Mouse (Mus musculus): Measurements from ENCODE around the gene Eef1akmt1. TPM values are rescaled to one million over a fixed set of nuclear protein-coding genes. Genes with fewer than 3 reads are reported as not detected.

Eef1akmt1 gene
- total and polyA plus RNA-seq, 2 experiments from 2014 or later, result 39.2 to 63.8 TPM

DNA sequence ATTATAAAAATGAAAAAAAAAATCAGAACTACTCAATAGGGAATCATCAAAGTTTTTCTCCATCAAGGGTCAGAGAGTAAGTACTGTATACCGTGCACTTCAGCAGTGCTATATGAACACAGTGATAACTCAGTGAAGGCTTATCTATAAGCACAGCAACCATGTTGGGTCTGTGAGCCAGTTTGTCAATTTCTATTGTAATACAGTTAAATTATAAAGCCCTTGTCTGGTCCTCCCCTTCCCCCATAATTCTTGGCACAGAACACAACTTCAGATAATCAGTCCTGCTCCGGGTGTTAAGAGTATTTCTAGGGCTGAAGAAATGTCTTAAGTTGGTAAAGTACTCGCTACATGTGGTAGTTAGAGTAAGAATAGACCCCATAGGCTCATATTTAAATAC is 20.4 kb upstream of the Eef1akmt1 start:
- Histone ChIP-seq H3K4me1 (ENCODE audit: insufficient read depth, low read length) (no peaks in the 10 kb centered on the region), H3K9ac (replicated peaks; ENCODE audit: low read length, poor library complexity, severe bottlenecking) (no peak overlapping the region), H3K36me3 (ENCODE audit: insufficient read depth, low read length) (peaks cover 34% of the 10 kb centered on the region; the same call in 1 of the 2 replicates), H3K9me3 (ENCODE audit: low read length) (no peaks in the 10 kb centered on the region), H3K4me3 (ENCODE audit: low read depth, low read length) (no peak overlapping the region), H3K27me3 (ENCODE audit: insufficient read depth, low read length) (no peaks in the 10 kb centered on the region), H3K4me2 (ENCODE audit: low read depth, low read length, poor library complexity, severe bottlenecking) (no peak overlapping the region), H3K27ac (ENCODE audit: low read depth, low read length) (no peak overlapping the region)
- 93% methylated on average over 3 of the region's 3 CpGs for WGBS
- no peak for ATAC-seq (ENCODE audit: low FRiP score)
- no peak for TF ChIP-seq CTCF (IDR thresholded peaks at IDR 0.05)
- DNase-seq (ENCODE audit: low spot score), result no peak

DNA sequence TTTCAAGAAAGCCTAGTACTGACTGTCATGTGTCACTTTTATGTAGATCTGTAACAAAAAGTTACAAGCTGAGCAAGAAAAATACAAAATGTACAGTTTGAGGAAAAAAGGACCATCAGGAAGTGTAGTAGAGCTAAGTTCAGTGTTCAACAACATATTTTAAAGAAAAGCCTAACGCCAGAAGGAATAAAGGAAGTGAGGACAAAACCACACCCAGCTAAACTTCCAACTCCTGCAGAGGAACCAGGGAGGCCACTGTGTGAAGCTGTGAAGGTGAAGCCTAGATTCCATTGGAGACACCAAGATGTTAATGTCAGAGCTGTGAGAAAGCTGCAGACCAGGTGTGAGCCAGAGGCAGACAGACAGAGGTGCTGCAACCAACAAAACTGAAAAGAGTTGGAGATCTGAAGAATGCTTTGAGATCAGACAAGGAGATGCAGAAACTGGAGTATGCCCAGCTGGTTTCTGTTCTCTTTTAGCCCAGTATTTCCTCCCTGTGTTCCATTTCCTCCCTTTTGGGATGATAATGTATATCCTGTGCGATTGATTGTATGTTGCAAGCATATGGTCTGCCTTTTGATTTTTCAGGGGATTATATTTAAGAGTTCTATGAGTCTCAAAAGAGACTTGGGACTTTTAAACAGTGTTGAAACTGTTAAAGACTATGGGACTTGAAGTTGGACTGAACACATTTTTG is 5.1 kb upstream of the Eef1akmt1 start:
- H3K27me3 ChIP-seq (ENCODE audit: insufficient read depth, low read length), result no peaks in the 10 kb centered on the region
- no peak overlapping the region for H3K27ac ChIP-seq (ENCODE audit: low read depth, low read length)
- ATAC-seq (ENCODE audit: low FRiP score), result no peak
- WGBS, result 98% methylated on average over 2 of the region's 2 CpGs
- no peak overlapping the region for H3K4me2 ChIP-seq (ENCODE audit: low read depth, low read length, poor library complexity, severe bottlenecking)
- no peaks in the 10 kb centered on the region; the same call in 1 of the 2 replicates for H3K36me3 ChIP-seq (ENCODE audit: insufficient read depth, low read length)
- no peak for TF ChIP-seq CTCF (IDR thresholded peaks at IDR 0.05)
- H3K9ac ChIP-seq (replicated peaks; ENCODE audit: low read length, poor library complexity, severe bottlenecking), result no peak overlapping the region
- H3K4me1 ChIP-seq (ENCODE audit: insufficient read depth, low read length), result no peaks in the 10 kb centered on the region
- no peaks in the 10 kb centered on the region for H3K9me3 ChIP-seq (ENCODE audit: low read length)
- H3K4me3 ChIP-seq (ENCODE audit: low read depth, low read length), result no peak overlapping the region
- DNase-seq (ENCODE audit: low spot score), result no peak

DNA sequence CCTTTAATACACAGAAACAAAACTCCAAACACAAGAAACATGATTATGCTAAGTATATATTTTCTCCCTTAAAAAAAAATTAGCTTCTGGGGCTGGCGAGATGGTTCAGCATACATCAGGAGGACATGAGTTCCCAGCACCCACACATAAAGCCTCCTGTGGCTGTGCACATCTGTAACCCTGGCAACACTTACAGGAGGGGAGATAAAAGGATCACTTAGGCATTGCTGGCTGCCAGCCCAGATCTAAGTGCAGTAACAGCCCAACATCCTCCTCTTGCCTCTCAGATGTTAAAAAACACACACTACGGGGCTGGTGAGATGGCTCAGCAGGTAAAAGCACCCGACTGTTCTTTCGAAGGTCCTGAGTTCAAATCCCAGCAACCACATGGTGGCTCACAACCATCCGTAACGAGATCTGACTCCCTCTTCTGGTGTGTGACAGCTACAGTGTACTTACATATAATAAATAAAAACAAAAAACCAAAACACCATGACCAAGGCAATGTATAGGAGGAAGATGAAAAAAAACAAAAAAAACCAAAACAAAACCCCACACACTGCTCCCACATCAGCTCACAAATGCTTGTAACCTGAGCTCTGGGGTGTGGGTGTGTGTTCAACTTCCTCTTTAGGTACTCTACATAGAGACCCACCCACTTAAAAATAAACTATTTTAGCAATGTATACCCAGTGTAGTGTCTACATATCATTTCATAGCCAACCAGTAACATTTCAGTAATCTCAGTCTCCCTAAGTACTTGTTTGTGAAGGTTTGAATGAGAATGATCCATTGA is 3.6 kb upstream of the Eef1akmt1 start:
- H3K9me3 ChIP-seq (ENCODE audit: low read length), result no peaks in the 10 kb centered on the region
- WGBS, result 89% methylated on average over 6 of the region's 6 CpGs

DNA sequence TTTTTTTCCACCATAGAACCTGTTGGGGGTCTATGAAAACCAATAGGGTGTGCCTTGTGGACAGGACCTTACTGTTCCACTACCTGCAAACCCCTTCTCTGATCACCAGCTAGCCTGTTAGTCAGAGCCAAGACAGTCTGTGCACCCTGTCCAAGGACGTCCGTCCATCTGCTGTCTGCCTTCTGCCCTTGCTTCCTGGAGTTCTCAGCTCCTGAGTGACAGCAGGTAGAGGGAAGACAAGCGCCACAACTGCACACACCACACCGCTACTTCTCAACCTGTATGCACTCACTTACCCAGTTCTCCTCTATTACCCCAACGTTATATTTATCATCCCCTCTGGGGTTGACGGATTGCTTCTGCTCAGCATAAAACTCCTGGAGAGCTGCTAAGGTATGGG is 5.8 kb downstream of the Eef1akmt1 start:
- Histone ChIP-seq H3K27me3 (ENCODE audit: insufficient read depth, low read length) (no peaks in the 10 kb centered on the region), H3K4me2 (ENCODE audit: low read depth, low read length, poor library complexity, severe bottlenecking) (no peak overlapping the region), H3K36me3 (ENCODE audit: insufficient read depth, low read length) (no peaks in the 10 kb centered on the region), H3K9ac (replicated peaks; ENCODE audit: low read length, poor library complexity, severe bottlenecking) (no peak overlapping the region), H3K9me3 (ENCODE audit: low read length) (no peaks in the 10 kb centered on the region), H3K4me3 (ENCODE audit: low read depth, low read length) (no peak overlapping the region), H3K4me1 (ENCODE audit: insufficient read depth, low read length) (no peaks in the 10 kb centered on the region), H3K27ac (ENCODE audit: low read depth, low read length) (no peak overlapping the region)
- 93% methylated on average over 6 of the region's 6 CpGs for WGBS
- no peak for DNase-seq (ENCODE audit: low spot score)
- TF ChIP-seq CTCF (IDR thresholded peaks at IDR 0.05), result no peak
- ATAC-seq (ENCODE audit: low FRiP score), result no peak

More for the DNA sequence above, 3.6 kb upstream of the Eef1akmt1 start:
- DNase-seq (ENCODE audit: low spot score) (no peak), ATAC-seq (ENCODE audit: low FRiP score) (no peak)
- H3K4me1 ChIP-seq (ENCODE audit: insufficient read depth, low read length), result no peaks in the 10 kb centered on the region
- no peak overlapping the region for H3K27ac ChIP-seq (ENCODE audit: low read depth, low read length)
- H3K9ac ChIP-seq (replicated peaks; ENCODE audit: low read length, poor library complexity, severe bottlenecking), result no peak overlapping the region
- no peaks in the 10 kb centered on the region for H3K27me3 ChIP-seq (ENCODE audit: insufficient read depth, low read length)
- H3K4me3 ChIP-seq (ENCODE audit: low read depth, low read length), result no peak overlapping the region
- TF ChIP-seq CTCF (IDR thresholded peaks at IDR 0.05), result no peak
- H3K4me2 ChIP-seq (ENCODE audit: low read depth, low read length, poor library complexity, severe bottlenecking), result no peak overlapping the region
- no peaks in the 10 kb centered on the region; the same call in 1 of the 2 replicates for H3K36me3 ChIP-seq (ENCODE audit: insufficient read depth, low read length)

DNA sequence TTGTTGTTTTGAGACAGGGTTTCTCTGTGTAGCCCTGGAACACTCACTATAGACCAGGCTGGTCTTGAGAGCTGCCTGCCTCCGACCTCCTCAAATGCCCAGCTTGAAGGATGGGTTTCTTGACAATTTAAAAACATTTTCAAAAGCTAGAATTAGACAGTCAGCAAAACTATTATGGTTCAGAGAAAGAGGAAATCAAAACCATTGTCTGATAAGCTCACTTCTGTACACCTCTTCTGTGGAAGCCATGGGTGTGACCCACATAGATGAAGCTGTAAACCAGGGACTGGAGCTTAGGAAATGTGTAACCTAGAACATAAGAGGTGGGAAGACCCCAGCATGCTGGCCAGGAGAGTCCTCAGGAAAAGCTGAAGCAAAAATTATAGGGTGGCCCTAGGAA is 14.5 kb downstream of the Eef1akmt1 start:
- H3K36me3 ChIP-seq (ENCODE audit: insufficient read depth, low read length), result no peaks in the 10 kb centered on the region
- ATAC-seq (ENCODE audit: low FRiP score) (no peak), DNase-seq (ENCODE audit: low spot score) (no peak)
- WGBS, result 97% methylated on average over 1 of the region's 1 CpGs
- H3K4me2 ChIP-seq (ENCODE audit: low read depth, low read length, poor library complexity, severe bottlenecking), result no peak overlapping the region
- no peaks in the 10 kb centered on the region for H3K9me3 ChIP-seq (ENCODE audit: low read length)
- no peak overlapping the region for H3K27ac ChIP-seq (ENCODE audit: low read depth, low read length)
- no peak overlapping the region for H3K4me3 ChIP-seq (ENCODE audit: low read depth, low read length)
- no peaks in the 10 kb centered on the region for H3K4me1 ChIP-seq (ENCODE audit: insufficient read depth, low read length)
- no peak for TF ChIP-seq CTCF (IDR thresholded peaks at IDR 0.05)
- no peak overlapping the region for H3K9ac ChIP-seq (replicated peaks; ENCODE audit: low read length, poor library complexity, severe bottlenecking)
- H3K27me3 ChIP-seq (ENCODE audit: insufficient read depth, low read length), result no peaks in the 10 kb centered on the region

DNA sequence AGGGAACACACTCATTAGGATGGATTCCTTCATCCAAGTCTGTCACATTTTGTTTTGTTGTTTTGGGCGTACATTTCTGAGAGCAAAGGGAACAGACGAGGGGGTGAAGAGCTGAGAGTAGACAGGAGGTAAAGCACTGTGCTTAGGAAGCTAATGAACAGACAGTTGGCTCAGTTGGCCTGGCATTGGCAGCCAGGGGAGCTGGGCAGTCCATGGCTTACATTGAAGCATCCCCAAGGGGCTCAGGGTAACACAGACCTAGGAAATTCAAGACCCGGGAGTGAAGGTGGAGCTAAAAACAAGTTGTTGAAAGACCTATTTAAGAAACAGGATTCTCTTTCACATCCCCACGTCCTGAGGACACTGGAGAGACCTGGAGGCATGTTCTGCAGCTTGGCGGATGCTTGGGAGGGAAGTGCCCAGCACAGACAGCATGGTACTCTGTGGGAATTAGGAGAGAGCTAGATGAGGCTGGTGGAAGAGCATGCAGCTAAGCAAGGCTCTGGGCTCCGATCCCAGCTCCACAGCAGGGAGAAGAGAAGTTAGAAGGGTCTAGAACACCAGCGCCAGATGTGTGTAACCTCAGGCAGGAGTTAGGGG is 15.8 kb downstream of the Eef1akmt1 start:
- Histone ChIP-seq H3K4me1 (ENCODE audit: insufficient read depth, low read length) (no peaks in the 10 kb centered on the region), H3K4me2 (ENCODE audit: low read depth, low read length, poor library complexity, severe bottlenecking) (no peak overlapping the region), H3K9ac (replicated peaks; ENCODE audit: low read length, poor library complexity, severe bottlenecking) (no peak overlapping the region), H3K27me3 (ENCODE audit: insufficient read depth, low read length) (no peaks in the 10 kb centered on the region), H3K36me3 (ENCODE audit: insufficient read depth, low read length) (no peaks in the 10 kb centered on the region), H3K9me3 (ENCODE audit: low read length) (no peaks in the 10 kb centered on the region), H3K4me3 (ENCODE audit: low read depth, low read length) (no peak overlapping the region), H3K27ac (ENCODE audit: low read depth, low read length) (no peak overlapping the region)
- WGBS, result 86% methylated on average over 7 of the region's 7 CpGs
- no peak for TF ChIP-seq CTCF (IDR thresholded peaks at IDR 0.05)
- no peak for ATAC-seq (ENCODE audit: low FRiP score)
- no peak for DNase-seq (ENCODE audit: low spot score)

Data from midbrain, postnatal 0 days (tissue).